ENCODE assay signal across 9 mouse cellular contexts in genomic region chr5:111180091-111181053, GRCm38 (mm10).
A peak's percentile ranks its signal among the peaks of the same experiment; 100 is the strongest.
DNase-seq lines count a peak whose midpoint lies in the region; ATAC-seq and TF ChIP-seq lines count a peak whose summit lies in the region.
"Had no signal": no experiment of that assay in that cellular context is flagged by ENCODE, and none has a peak within 500 bp of the region (broad histone marks: within the 10 kb centered on the region; RNA-seq: fewer than 3 reads in every experiment).

No protein-coding gene starts in this region.

- H3K9ac ChIP-seq in neural tube, embryonic 11.5 days (ENCODE audit: low read length): no peak overlapping the region

- H3K4me3 ChIP-seq in neural tube, embryonic 11.5 days (ENCODE audit: low read depth, low read length): no peak overlapping the region
- H3K4me3 ChIP-seq in layer of hippocampus, adult 2 months: no peak overlapping the region
- H3K4me3 ChIP-seq: heart, adult 2 months had no signal

- H3K36me3 ChIP-seq in neural tube, embryonic 11.5 days (ENCODE audit: control insufficient read depth, insufficient read depth, low read length): no peaks in the 10 kb centered on the region

- H3K27me3 ChIP-seq in neural tube, embryonic 11.5 days (ENCODE audit: control insufficient read depth, insufficient read depth, low read length): no peaks in the 10 kb centered on the region

- no peak overlapping the region for H3K4me2 ChIP-seq in neural tube, embryonic 11.5 days (ENCODE audit: low read depth)

- no peak for ATAC-seq in neural tube, embryonic 11.5 days (ENCODE audit: insufficient read depth, low FRiP score, low TSS enrichment)

- no peak for TF ChIP-seq CTCF in layer of hippocampus, adult 2 months (conservative IDR thresholded peaks at IDR 0.05)

- WGBS in neural tube, embryonic 11.5 days: 61% methylated on average over 25 of the region's 25 CpGs

- H3K27ac ChIP-seq in neural tube, embryonic 11.5 days (ENCODE audit: low read depth, low read length): peak overlapping the region; percentile 82; the same call in 1 of the 2 replicates
- no peak overlapping the region for H3K27ac ChIP-seq in layer of hippocampus, adult 2 months

- H3K9me3 ChIP-seq in neural tube, embryonic 11.5 days (ENCODE audit: control insufficient read depth, low read length): no peaks in the 10 kb centered on the region

- H3K4me1 ChIP-seq in neural tube, embryonic 11.5 days (ENCODE audit: control insufficient read depth, insufficient read depth, low read length): peaks cover 44% of the 10 kb centered on the region

- DNase-seq in adrenal gland, postnatal 10 days: peak; percentile 37
- DNase-seq in adrenal gland, adult 8-10 months: no peak
- DNase-seq in neural tube, embryonic 11.5 days (ENCODE audit: low spot score): no peak
- DNase-seq in neural tube, embryonic 10.5 days (ENCODE audit: extremely low spot score, low spot score): no peak
- peak; percentile 69 for DNase-seq in lung, postnatal 36 days
- no peak for DNase-seq in layer of hippocampus, adult 11-12 months (ENCODE audit: low spot score)
- no peak for DNase-seq in cerebellum, adult 9-11 months
- no peak for DNase-seq in layer of hippocampus, adult 2 months (ENCODE audit: low spot score in 2 of 2)
- DNase-seq: heart, adult 2 months had no signal

Comparison
In these comparisons a context has a peak if more than half of its experiments do, and no peak if none do; other contexts are left out.
1. DNase-seq: peak in adrenal gland, postnatal 10 days (single experiment) and lung, postnatal 36 days (single experiment); none in adrenal gland, adult 8-10 months (single experiment), neural tube, embryonic 11.5 days (single experiment), neural tube, embryonic 10.5 days (single experiment), layer of hippocampus, adult 11-12 months (single experiment), cerebellum, adult 9-11 months (single experiment) and layer of hippocampus, adult 2 months (0 of 2).